Mouse (Mus musculus) liver, postnatal 0 days (tissue): ENCODE data around the gene Bfsp1.

Experiments
- CTCF ChIP-seq: sonication (generic); IDR thresholded peaks from 2 replicates; pipeline ENCODE4 v1.5.1; 2016; ENCODE audit warnings: antibody characterized with exemption, low read depth
- EP300 ChIP-seq: IDR thresholded peaks from 2 replicates; pipeline ENCODE4 v1.6.1; 2016; ENCODE audit warnings: antibody characterized with exemption, low read depth, mild to moderate bottlenecking

GRCm38 (mm10) chr2:143813461-143813860 is 49.5 kb downstream of the Bfsp1 start:
- TF ChIP-seq CTCF (no peak), EP300 (no peak)
